Mouse (Mus musculus): Measurements from ENCODE around the gene Trappc1. TPM values are rescaled to one million over a fixed set of nuclear protein-coding genes. Genes with fewer than 3 reads are reported as not detected.

Gene Trappc1
- polyA plus RNA-seq, 1 experiment from 2014 or later = 215 TPM

GRCm38 (mm10) chr11:69364910-69365309 lies 41.1 kb downstream of the Trappc1 start:
- DNase-seq (ENCODE audit: low spot score) (peak; percentile 63), ATAC-seq (ENCODE audit: insufficient read depth, low FRiP score, low TSS enrichment) (no peak; the same call in 1 of the 2 replicates)
- Histone ChIP-seq H3K9me3 (ENCODE audit: control insufficient read depth, low read length) (no peaks in the 10 kb centered on the region), H3K9ac (ENCODE audit: low read length) (peak overlapping the region; percentile 55), H3K36me3 (ENCODE audit: control insufficient read depth, insufficient read depth, low read length) (peaks cover 17% of the 10 kb centered on the region), H3K27ac (ENCODE audit: low read depth, low read length) (peak overlapping the region; percentile 72), H3K4me1 (ENCODE audit: control insufficient read depth, insufficient read depth, low read length) (peaks cover 29% of the 10 kb centered on the region), H3K27me3 (ENCODE audit: control insufficient read depth, insufficient read depth, low read length) (no peaks in the 10 kb centered on the region), H3K4me3 (ENCODE audit: low read depth, low read length) (no peak overlapping the region; the same call in 1 of the 2 replicates), H3K4me2 (ENCODE audit: low read depth) (peak overlapping the region; percentile 84)
- WGBS = under 1% methylated on average over 6 of the region's 6 CpGs

- H3K27ac ChIP-seq (ENCODE audit: low read depth, low read length) = peak overlapping the region; percentile 100
- DNase-seq (ENCODE audit: low spot score) = no peak
- peaks cover 17% of the 10 kb centered on the region for H3K36me3 ChIP-seq (ENCODE audit: control insufficient read depth, insufficient read depth, low read length)
- peak overlapping the region; percentile 55 for H3K9ac ChIP-seq (ENCODE audit: low read length)
- no peaks in the 10 kb centered on the region for H3K27me3 ChIP-seq (ENCODE audit: control insufficient read depth, insufficient read depth, low read length)
- no peaks in the 10 kb centered on the region for H3K9me3 ChIP-seq (ENCODE audit: control insufficient read depth, low read length)
- peak overlapping the region; percentile 96 for H3K4me3 ChIP-seq (ENCODE audit: low read depth, low read length)
- H3K4me2 ChIP-seq (ENCODE audit: low read depth) = peak overlapping the region; percentile 84
- no peak for ATAC-seq (ENCODE audit: insufficient read depth, low FRiP score, low TSS enrichment)
- H3K4me1 ChIP-seq (ENCODE audit: control insufficient read depth, insufficient read depth, low read length) = peaks cover 33% of the 10 kb centered on the region
- 26% methylated on average over 6 of the region's 6 CpGs for WGBS
These were observed 41.9 kb downstream of the Trappc1 start for GRCm38 (mm10) chr11:69365722-69366121.

- Histone ChIP-seq H3K4me3 (ENCODE audit: low read depth, low read length) (peak overlapping the region; percentile 96), H3K4me2 (ENCODE audit: low read depth) (peak overlapping the region; percentile 84), H3K27ac (ENCODE audit: low read depth, low read length) (peak overlapping the region; percentile 100), H3K9me3 (ENCODE audit: control insufficient read depth, low read length) (no peaks in the 10 kb centered on the region), H3K27me3 (ENCODE audit: control insufficient read depth, insufficient read depth, low read length) (no peaks in the 10 kb centered on the region), H3K36me3 (ENCODE audit: control insufficient read depth, insufficient read depth, low read length) (peaks cover 15% of the 10 kb centered on the region), H3K4me1 (ENCODE audit: control insufficient read depth, insufficient read depth, low read length) (peaks cover 39% of the 10 kb centered on the region), H3K9ac (ENCODE audit: low read length) (peak overlapping the region; percentile 55)
- WGBS = 1% methylated on average over 26 of the region's 26 CpGs
- peak; percentile 92 for DNase-seq (ENCODE audit: low spot score)
- peak; percentile 80 for ATAC-seq (ENCODE audit: insufficient read depth, low FRiP score, low TSS enrichment)
These were observed 42.5 kb downstream of the Trappc1 start for GRCm38 (mm10) chr11:69366157-69366854.

- WGBS = 0% methylated on average over 22 of the region's 22 CpGs
- peak; percentile 53 for DNase-seq (ENCODE audit: low spot score)
- Histone ChIP-seq H3K27ac (ENCODE audit: low read depth, low read length) (peak overlapping the region; percentile 100), H3K9ac (ENCODE audit: low read length) (peak overlapping the region; percentile 99), H3K4me2 (ENCODE audit: low read depth) (peak overlapping the region; percentile 84), H3K4me1 (ENCODE audit: control insufficient read depth, insufficient read depth, low read length) (peaks cover 47% of the 10 kb centered on the region), H3K9me3 (ENCODE audit: control insufficient read depth, low read length) (no peaks in the 10 kb centered on the region), H3K4me3 (ENCODE audit: low read depth, low read length) (peak overlapping the region; percentile 96), H3K27me3 (ENCODE audit: control insufficient read depth, insufficient read depth, low read length) (no peaks in the 10 kb centered on the region), H3K36me3 (ENCODE audit: control insufficient read depth, insufficient read depth, low read length) (peaks cover 7% of the 10 kb centered on the region)
- ATAC-seq (ENCODE audit: insufficient read depth, low FRiP score, low TSS enrichment) = no peak
These were observed 43.3 kb downstream of the Trappc1 start for GRCm38 (mm10) chr11:69366855-69367615.

- DNase-seq (ENCODE audit: low spot score) = no peak
- peak overlapping the region; percentile 84 for H3K4me2 ChIP-seq (ENCODE audit: low read depth)
- H3K27ac ChIP-seq (ENCODE audit: low read depth, low read length) = peak overlapping the region; percentile 100
- peak overlapping the region; percentile 99 for H3K9ac ChIP-seq (ENCODE audit: low read length)
- 1% methylated on average over 22 of the region's 22 CpGs for WGBS
- H3K36me3 ChIP-seq (ENCODE audit: control insufficient read depth, insufficient read depth, low read length) = peaks cover 3% of the 10 kb centered on the region; the same call in 1 of the 2 replicates
- H3K9me3 ChIP-seq (ENCODE audit: control insufficient read depth, low read length) = no peaks in the 10 kb centered on the region
- peaks cover 50% of the 10 kb centered on the region for H3K4me1 ChIP-seq (ENCODE audit: control insufficient read depth, insufficient read depth, low read length)
- no peaks in the 10 kb centered on the region for H3K27me3 ChIP-seq (ENCODE audit: control insufficient read depth, insufficient read depth, low read length)
- peak overlapping the region; percentile 96 for H3K4me3 ChIP-seq (ENCODE audit: low read depth, low read length)
- ATAC-seq (ENCODE audit: insufficient read depth, low FRiP score, low TSS enrichment) = 0 out of 2 replicates have a peak, but pooled peaks have one; percentile 25
These were observed 44.0 kb downstream of the Trappc1 start for GRCm38 (mm10) chr11:69367616-69368355.

DNA sequence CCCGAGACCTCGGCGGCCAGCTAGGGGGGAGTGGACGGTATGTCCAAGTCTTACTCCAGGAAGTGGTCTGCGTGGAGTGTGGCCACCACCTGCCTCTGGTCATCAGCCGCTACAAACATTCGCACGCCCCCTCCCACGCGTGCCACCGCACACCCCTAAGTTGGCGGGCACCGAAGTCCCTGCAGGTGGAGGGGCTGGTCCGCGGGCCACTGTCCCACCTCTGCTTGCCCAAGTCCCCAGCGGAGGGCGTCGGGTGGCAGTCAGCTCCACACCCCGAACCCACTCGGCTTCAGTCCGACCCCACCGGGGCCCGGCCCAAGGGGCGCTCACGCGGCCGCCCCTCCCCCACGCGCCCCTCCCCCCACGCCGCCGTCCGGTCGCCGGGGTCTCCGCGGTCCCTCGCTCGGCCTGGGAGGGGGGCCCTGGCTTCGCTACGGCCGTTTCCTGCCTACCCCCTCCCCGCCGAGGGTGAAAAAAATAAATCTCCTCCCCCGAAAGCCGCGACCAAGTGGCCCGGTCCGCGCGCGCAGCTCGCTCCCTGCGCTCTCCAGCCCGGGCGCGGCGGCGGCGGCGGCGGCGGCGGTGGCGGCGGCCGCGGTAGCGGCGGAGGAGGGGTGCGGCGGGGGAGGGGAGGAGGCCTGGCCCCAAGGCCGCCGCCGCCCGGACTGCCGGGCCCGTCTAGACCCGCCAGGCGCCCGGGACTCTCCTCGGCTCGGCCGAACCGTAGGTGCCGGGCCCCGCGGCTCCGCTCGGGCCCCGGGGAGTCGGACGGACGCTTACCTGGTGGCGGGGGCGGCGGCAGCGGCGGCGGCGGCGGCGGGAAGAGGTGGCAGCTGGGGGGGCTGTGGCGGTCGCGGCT lies 44.8 kb downstream of the Trappc1 start:
- under 1% methylated on average over 57 of the region's 106 CpGs for WGBS
- no peaks in the 10 kb centered on the region; the same call in 1 of the 2 replicates for H3K36me3 ChIP-seq (ENCODE audit: control insufficient read depth, insufficient read depth, low read length)
- peak overlapping the region; percentile 100 for H3K27ac ChIP-seq (ENCODE audit: low read depth, low read length)
- H3K27me3 ChIP-seq (ENCODE audit: control insufficient read depth, insufficient read depth, low read length) = no peaks in the 10 kb centered on the region
- DNase-seq (ENCODE audit: low spot score) (peak; percentile 70), ATAC-seq (ENCODE audit: insufficient read depth, low FRiP score, low TSS enrichment) (peak; percentile 39; the same call in 1 of the 2 replicates)
- no peaks in the 10 kb centered on the region for H3K9me3 ChIP-seq (ENCODE audit: control insufficient read depth, low read length)
- peak overlapping the region; percentile 84 for H3K4me2 ChIP-seq (ENCODE audit: low read depth)
- H3K9ac ChIP-seq (ENCODE audit: low read length) = peak overlapping the region; percentile 99
- H3K4me3 ChIP-seq (ENCODE audit: low read depth, low read length) = peak overlapping the region; percentile 96
- peaks cover 50% of the 10 kb centered on the region for H3K4me1 ChIP-seq (ENCODE audit: control insufficient read depth, insufficient read depth, low read length)

- ATAC-seq (ENCODE audit: insufficient read depth, low FRiP score, low TSS enrichment) (no peak), DNase-seq (ENCODE audit: low spot score) (peak; percentile 10)
- Histone ChIP-seq H3K36me3 (ENCODE audit: control insufficient read depth, insufficient read depth, low read length) (no peaks in the 10 kb centered on the region), H3K9me3 (ENCODE audit: control insufficient read depth, low read length) (no peaks in the 10 kb centered on the region), H3K4me1 (ENCODE audit: control insufficient read depth, insufficient read depth, low read length) (peaks cover 47% of the 10 kb centered on the region), H3K9ac (ENCODE audit: low read length) (peak within 1 kb of the TSS; percentile 99), H3K27me3 (ENCODE audit: control insufficient read depth, insufficient read depth, low read length) (no peaks in the 10 kb centered on the region), H3K27ac (ENCODE audit: low read depth, low read length) (peak within 1 kb of the TSS; percentile 100), H3K4me3 (ENCODE audit: low read depth, low read length) (peak within 1 kb of the TSS; percentile 96), H3K4me2 (ENCODE audit: low read depth) (peak within 1 kb of the TSS; percentile 84)
- WGBS = 3% methylated on average over 18 of the region's 34 CpGs
These were observed 45.6 kb downstream of the Trappc1 start, which contains the start of gene Chd3 for GRCm38 (mm10) chr11:69369215-69369989. TSS of gene Chd3 (minus strand) at chr11:69369406.

Data from neural tube, embryonic 11.5 days (tissue).